Mouse (Mus musculus) heart, adult 2 months (tissue): Measurements from ENCODE around the gene Gsdme.

ENCODE experiments used
- CTCF ChIP-seq: fragments of 200-600 bp; IDR thresholded peaks from 2 replicates; pipeline ENCODE4 v1.8.1; 2022; ENCODE audit warnings: antibody characterized with exemption, mild to moderate bottlenecking, moderate library complexity
- POLR2A ChIP-seq: fragments of 200-500 bp; IDR thresholded peaks from 2 replicates; pipeline ENCODE4 v1.6.1; 2011; ENCODE audit warnings: mild to moderate bottlenecking, low read depth, low read length, control low read depth; ENCODE audit not compliant: insufficient read depth

DNA sequence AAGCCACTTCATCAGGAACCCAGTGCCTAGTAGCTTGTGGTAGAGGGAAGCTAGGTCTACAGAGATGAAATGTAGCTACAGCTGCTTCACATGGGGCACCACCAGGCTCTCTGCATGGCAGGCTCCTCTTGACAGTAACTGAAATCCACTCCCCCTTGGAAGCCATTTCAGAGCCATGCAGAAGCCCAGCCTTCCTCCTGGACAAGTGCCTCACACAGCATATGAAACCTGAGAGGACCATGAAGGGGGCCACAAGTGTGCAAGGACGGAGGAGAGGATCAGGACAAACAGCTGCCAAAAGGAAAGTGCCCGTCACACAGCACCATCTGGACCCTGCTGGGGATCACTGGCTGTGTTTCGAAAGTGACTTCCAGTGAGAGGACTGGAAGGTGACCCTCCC is 45.0 kb downstream of the Gsdme start:
- TF ChIP-seq CTCF (no peak), POLR2A (no peak)
